Mouse (Mus musculus): ENCODE measurements around the gene Apod.

The Apod gene

GRCm38 (mm10) chr16:31320954-31321353 is 6.3 kb upstream of the Apod start:
- no peak for DNase-seq

GRCm38 (mm10) chr16:31319723-31320122 is 5.1 kb upstream of the Apod start:
- DNase-seq, result peak in 1 of 2 experiments; percentile 20

GRCm38 (mm10) chr16:31319316-31319715 is 4.7 kb upstream of the Apod start:
- peak in 1 of 2 experiments; percentile 26 for DNase-seq

GRCm38 (mm10) chr16:31318418-31318817 is 3.8 kb upstream of the Apod start:
- DNase-seq, result no peak

- peak; percentile 50 to 64 for DNase-seq
Observed at GRCm38 (mm10) chr16:31316246-31317143, 1.9 kb upstream of the Apod start.

- DNase-seq, result no peak
Observed at GRCm38 (mm10) chr16:31315294-31315693, 686 bp upstream of the Apod start.

GRCm38 (mm10) chr16:31313611-31314010 is 997 bp downstream of the Apod start:
- DNase-seq, result no peak

- DNase-seq, result no peak
Observed at GRCm38 (mm10) chr16:31312296-31312695, 2.3 kb downstream of the Apod start.

- DNase-seq, result no peak
Observed at GRCm38 (mm10) chr16:31305199-31305919, 9.2 kb downstream of the Apod start.

- peak in 1 of 2 experiments; percentile 17 for DNase-seq
Observed at GRCm38 (mm10) chr16:31303276-31303675, 11.3 kb downstream of the Apod start.

- DNase-seq, result no peak
Observed at GRCm38 (mm10) chr16:31300883-31301532, 13.6 kb downstream of the Apod start.

GRCm38 (mm10) chr16:31300467-31300866 is 14.1 kb downstream of the Apod start:
- no peak for DNase-seq

- DNase-seq, result peak in 1 of 2 experiments; percentile 13
Observed at GRCm38 (mm10) chr16:31299960-31300353, 14.7 kb downstream of the Apod start.

GRCm38 (mm10) chr16:31299164-31299959 is 15.2 kb downstream of the Apod start:
- no peak for DNase-seq

- no peak for DNase-seq
Observed at GRCm38 (mm10) chr16:31297113-31297512, 17.5 kb downstream of the Apod start.

- no peak for DNase-seq
Observed at GRCm38 (mm10) chr16:31293761-31294160, 20.8 kb downstream of the Apod start.

- DNase-seq, result peak in 1 of 2 experiments; percentile 24
Observed at GRCm38 (mm10) chr16:31290751-31291365, 23.8 kb downstream of the Apod start.

- peak; percentile 86 to 92 for DNase-seq
Observed at GRCm38 (mm10) chr16:31290281-31290680, 24.3 kb downstream of the Apod start.

- no peak for DNase-seq
Observed at GRCm38 (mm10) chr16:31287712-31288111, 26.9 kb downstream of the Apod start.

GRCm38 (mm10) chr16:31286801-31287488 is 27.7 kb downstream of the Apod start:
- no peak for DNase-seq

- DNase-seq, result peak; percentile 65 to 78
Observed at GRCm38 (mm10) chr16:31281981-31282380, 32.6 kb downstream of the Apod start.

Measured in kidney, postnatal 4 days (tissue).